Mouse (Mus musculus): Measurements from ENCODE around the gene Lrfn3. TPM values are rescaled to one million over a fixed set of nuclear protein-coding genes. Genes with fewer than 3 reads are reported as not detected.

The Lrfn3 gene
- polyA plus RNA-seq, 1 experiment from 2014 or later: 7.3 TPM

- H3K9ac ChIP-seq: peak overlapping the region; percentile 52
- peak overlapping the region; percentile 75 for H3K27ac ChIP-seq
- no peaks in the 10 kb centered on the region for H3K9me3 ChIP-seq
- H3K4me3 ChIP-seq (replicated peaks): peak overlapping the region; percentile 45
- WGBS: under 1% methylated on average over 21 of the region's 21 CpGs
- H3K36me3 ChIP-seq (replicated peaks): no peaks in the 10 kb centered on the region
- H3K4me1 ChIP-seq: peaks cover 5% of the 10 kb centered on the region
- H3K27me3 ChIP-seq: 0 out of 2 replicates have a peak, but pooled peaks cover 3% of the 10 kb centered on the region
- H3K4me2 ChIP-seq: peak overlapping the region; percentile 61
- peak; percentile 99 for ATAC-seq (ENCODE audit: low FRiP score)
Observed at GRCm38 (mm10) chr7:30373501-30373962, 11.0 kb upstream of the Lrfn3 start.

- Histone ChIP-seq H3K27ac (no peak overlapping the region), H3K27me3 (peaks cover 22% of the 10 kb centered on the region), H3K4me1 (peaks cover 8% of the 10 kb centered on the region), H3K4me2 (no peak overlapping the region), H3K9ac (no peak overlapping the region), H3K36me3 (replicated peaks) (no peaks in the 10 kb centered on the region), H3K4me3 (replicated peaks) (no peak overlapping the region), H3K9me3 (no peaks in the 10 kb centered on the region)
- WGBS: 69% methylated on average over 2 of the region's 2 CpGs
- ATAC-seq (ENCODE audit: low FRiP score): no peak
Observed at GRCm38 (mm10) chr7:30367466-30367865, 4.9 kb upstream of the Lrfn3 start.

GRCm38 (mm10) chr7:30363344-30363738 lies 769 bp upstream of the Lrfn3 start:
- 69% methylated on average over 6 of the region's 6 CpGs for WGBS
- no peaks in the 10 kb centered on the region; the same call in 1 of the 2 replicates for H3K9me3 ChIP-seq
- peak overlapping the region; percentile 83 for H3K4me3 ChIP-seq (replicated peaks)
- peak overlapping the region; percentile 87 for H3K4me2 ChIP-seq
- peaks cover 16% of the 10 kb centered on the region for H3K36me3 ChIP-seq (replicated peaks)
- H3K4me1 ChIP-seq: peaks cover 47% of the 10 kb centered on the region
- peak overlapping the region; percentile 93 for H3K9ac ChIP-seq
- no peak overlapping the region for H3K27ac ChIP-seq
- H3K27me3 ChIP-seq: peaks cover 22% of the 10 kb centered on the region
- 0 out of 2 replicates have a peak, but pooled peaks have one; percentile 22 for ATAC-seq (ENCODE audit: low FRiP score)

GRCm38 (mm10) chr7:30360028-30360427 lies 2.5 kb downstream of the Lrfn3 start:
- Histone ChIP-seq H3K36me3 (replicated peaks) (peaks cover 26% of the 10 kb centered on the region), H3K9me3 (no peaks in the 10 kb centered on the region; the same call in 1 of the 2 replicates), H3K4me2 (no peak overlapping the region), H3K4me3 (replicated peaks) (no peak overlapping the region), H3K9ac (no peak overlapping the region), H3K27ac (no peak overlapping the region), H3K4me1 (peaks cover 49% of the 10 kb centered on the region), H3K27me3 (peaks cover 14% of the 10 kb centered on the region; the same call in 1 of the 2 replicates)
- no peak for ATAC-seq (ENCODE audit: low FRiP score)
- WGBS: 93% methylated on average over 17 of the region's 17 CpGs

- peaks cover 29% of the 10 kb centered on the region for H3K36me3 ChIP-seq (replicated peaks)
- H3K4me3 ChIP-seq (replicated peaks): no peak overlapping the region
- 93% methylated on average over 31 of the region's 31 CpGs for WGBS
- H3K27me3 ChIP-seq: peaks cover 8% of the 10 kb centered on the region; the same call in 1 of the 2 replicates
- no peaks in the 10 kb centered on the region; the same call in 1 of the 2 replicates for H3K9me3 ChIP-seq
- ATAC-seq (ENCODE audit: low FRiP score): no peak
- no peak overlapping the region for H3K27ac ChIP-seq
- H3K4me1 ChIP-seq: peaks cover 51% of the 10 kb centered on the region
- no peak overlapping the region for H3K4me2 ChIP-seq
- no peak overlapping the region for H3K9ac ChIP-seq
Observed at GRCm38 (mm10) chr7:30359276-30359865, 3.2 kb downstream of the Lrfn3 start.

GRCm38 (mm10) chr7:30358378-30359186 lies 4.0 kb downstream of the Lrfn3 start:
- Histone ChIP-seq H3K27me3 (no peaks in the 10 kb centered on the region), H3K36me3 (replicated peaks) (peaks cover 29% of the 10 kb centered on the region), H3K4me1 (peaks cover 58% of the 10 kb centered on the region), H3K4me2 (no peak overlapping the region), H3K9me3 (no peaks in the 10 kb centered on the region; the same call in 1 of the 2 replicates), H3K4me3 (replicated peaks) (no peak overlapping the region), H3K9ac (no peak overlapping the region), H3K27ac (no peak overlapping the region)
- no peak for ATAC-seq (ENCODE audit: low FRiP score)
- WGBS: 81% methylated on average over 7 of the region's 7 CpGs

GRCm38 (mm10) chr7:30354059-30354458 lies 8.5 kb downstream of the Lrfn3 start:
- Histone ChIP-seq H3K27me3 (peaks cover 9% of the 10 kb centered on the region), H3K4me2 (no peak overlapping the region), H3K36me3 (replicated peaks) (peaks cover 13% of the 10 kb centered on the region), H3K4me1 (peaks cover 20% of the 10 kb centered on the region), H3K27ac (0 out of 2 replicates have a peak overlapping the region, but pooled peaks have one; percentile 31), H3K9ac (no peak overlapping the region), H3K4me3 (replicated peaks) (no peak overlapping the region), H3K9me3 (no peaks in the 10 kb centered on the region)
- ATAC-seq (ENCODE audit: low FRiP score): peak; percentile 49; the same call in 1 of the 2 replicates
- WGBS: 77% methylated on average over 4 of the region's 4 CpGs

GRCm38 (mm10) chr7:30353279-30353822 lies 9.2 kb downstream of the Lrfn3 start:
- Histone ChIP-seq H3K27ac (no peak overlapping the region), H3K9ac (no peak overlapping the region), H3K4me1 (peaks cover 14% of the 10 kb centered on the region), H3K9me3 (no peaks in the 10 kb centered on the region), H3K36me3 (replicated peaks) (peaks cover 13% of the 10 kb centered on the region), H3K27me3 (peaks cover 16% of the 10 kb centered on the region), H3K4me3 (replicated peaks) (no peak overlapping the region), H3K4me2 (no peak overlapping the region)
- 18% methylated on average over 6 of the region's 6 CpGs for WGBS
- ATAC-seq (ENCODE audit: low FRiP score): peak; percentile 65

- Histone ChIP-seq H3K9me3 (no peaks in the 10 kb centered on the region), H3K4me3 (replicated peaks) (peak overlapping the region; percentile 11; the same call in 1 of the 2 replicates), H3K4me1 (no peaks in the 10 kb centered on the region), H3K4me2 (peak overlapping the region; percentile 36), H3K27ac (no peak overlapping the region), H3K27me3 (peaks cover 54% of the 10 kb centered on the region), H3K9ac (no peak overlapping the region), H3K36me3 (replicated peaks) (no peaks in the 10 kb centered on the region)
- WGBS: 4% methylated on average over 30 of the region's 30 CpGs
- ATAC-seq (ENCODE audit: low FRiP score): peak; percentile 75
Observed at GRCm38 (mm10) chr7:30347828-30348227, 14.7 kb downstream of the Lrfn3 start.

- Histone ChIP-seq H3K27me3 (peaks cover 58% of the 10 kb centered on the region), H3K9ac (no peak overlapping the region)
- 30% methylated on average over 21 of the region's 21 CpGs for WGBS
Observed at GRCm38 (mm10) chr7:30346635-30347379, 15.8 kb downstream of the Lrfn3 start.

GRCm38 (mm10) chr7:30339432-30340109 lies 23.0 kb downstream of the Lrfn3 start:
- no peak for ATAC-seq (ENCODE audit: low FRiP score)
- WGBS: 67% methylated on average over 5 of the region's 5 CpGs
- Histone ChIP-seq H3K27me3 (peaks cover 42% of the 10 kb centered on the region), H3K4me3 (replicated peaks) (no peak overlapping the region), H3K9ac (no peak overlapping the region), H3K4me1 (no peaks in the 10 kb centered on the region), H3K36me3 (replicated peaks) (no peaks in the 10 kb centered on the region), H3K4me2 (no peak overlapping the region), H3K9me3 (no peaks in the 10 kb centered on the region), H3K27ac (no peak overlapping the region)

More at GRCm38 (mm10) chr7:30346635-30347379, 15.8 kb downstream of the Lrfn3 start:
- no peak overlapping the region for H3K27ac ChIP-seq
- no peak overlapping the region for H3K4me2 ChIP-seq
- no peaks in the 10 kb centered on the region for H3K9me3 ChIP-seq
- no peaks in the 10 kb centered on the region for H3K36me3 ChIP-seq (replicated peaks)
- no peak overlapping the region for H3K4me3 ChIP-seq (replicated peaks)
- ATAC-seq (ENCODE audit: low FRiP score): no peak
- H3K4me1 ChIP-seq: no peaks in the 10 kb centered on the region
